Mouse (Mus musculus): Measurements from ENCODE around the gene Cacnb2. TPM values are rescaled to one million over a fixed set of nuclear protein-coding genes. Genes with fewer than 3 reads are reported as not detected.
A peak's percentile ranks its signal among the peaks of the same experiment; 100 is the strongest.

The Cacnb2 gene
- polyA plus RNA-seq, 1 experiment from 2014 or later = 2.3 TPM

- no peak overlapping the region for H3K4me2 ChIP-seq (ENCODE audit: low read depth, low read length)
- no peaks in the 10 kb centered on the region for H3K27me3 ChIP-seq (replicated peaks; ENCODE audit: control insufficient read depth, insufficient read depth, low read length)
- ATAC-seq = peak; percentile 58
- no peaks in the 10 kb centered on the region for H3K4me1 ChIP-seq (ENCODE audit: control insufficient read depth, insufficient read depth, low read length)
- no peaks in the 10 kb centered on the region for H3K36me3 ChIP-seq (ENCODE audit: control insufficient read depth, insufficient read depth, low read length)
- no peaks in the 10 kb centered on the region for H3K9me3 ChIP-seq (ENCODE audit: control insufficient read depth, low read length)
- no peak overlapping the region for H3K9ac ChIP-seq (ENCODE audit: low read depth, low read length)
- WGBS = 29% methylated on average over 4 of the region's 4 CpGs
- no peak overlapping the region for H3K4me3 ChIP-seq (ENCODE audit: low read length)
- H3K27ac ChIP-seq (ENCODE audit: low read length) = no peak overlapping the region
Measured at GRCm38 (mm10) chr2:14888406-14889195, 285.7 kb downstream of the Cacnb2 start.

GRCm38 (mm10) chr2:14903837-14904236, 300.9 kb downstream of the Cacnb2 start:
- WGBS = 79% methylated on average over 3 of the region's 3 CpGs
- no peak overlapping the region for H3K27ac ChIP-seq (ENCODE audit: low read length)
- no peak overlapping the region for H3K9ac ChIP-seq (ENCODE audit: low read depth, low read length)
- ATAC-seq = no peak
- no peak overlapping the region for H3K4me2 ChIP-seq (ENCODE audit: low read depth, low read length)
- H3K4me3 ChIP-seq (ENCODE audit: low read length) = no peak overlapping the region
- no peaks in the 10 kb centered on the region for H3K9me3 ChIP-seq (ENCODE audit: control insufficient read depth, low read length)
- H3K27me3 ChIP-seq (replicated peaks; ENCODE audit: control insufficient read depth, insufficient read depth, low read length) = no peaks in the 10 kb centered on the region
- no peaks in the 10 kb centered on the region for H3K36me3 ChIP-seq (ENCODE audit: control insufficient read depth, insufficient read depth, low read length)
- H3K4me1 ChIP-seq (ENCODE audit: control insufficient read depth, insufficient read depth, low read length) = peaks cover 7% of the 10 kb centered on the region; the same call in 1 of the 2 replicates

- Histone ChIP-seq H3K4me2 (ENCODE audit: low read depth, low read length) (no peak overlapping the region), H3K4me1 (ENCODE audit: control insufficient read depth, insufficient read depth, low read length) (peaks cover 7% of the 10 kb centered on the region; the same call in 1 of the 2 replicates), H3K9ac (ENCODE audit: low read depth, low read length) (no peak overlapping the region), H3K36me3 (ENCODE audit: control insufficient read depth, insufficient read depth, low read length) (no peaks in the 10 kb centered on the region), H3K27ac (ENCODE audit: low read length) (no peak overlapping the region; the same call in 1 of the 2 replicates), H3K9me3 (ENCODE audit: control insufficient read depth, low read length) (no peaks in the 10 kb centered on the region), H3K27me3 (replicated peaks; ENCODE audit: control insufficient read depth, insufficient read depth, low read length) (no peaks in the 10 kb centered on the region), H3K4me3 (ENCODE audit: low read length) (no peak overlapping the region)
- peak; percentile 88 for ATAC-seq
- WGBS = 69% methylated on average over 2 of the region's 2 CpGs
Measured at GRCm38 (mm10) chr2:14904865-14905264, 302.0 kb downstream of the Cacnb2 start.

GRCm38 (mm10) chr2:14907124-14907925, 304.4 kb downstream of the Cacnb2 start:
- H3K9ac ChIP-seq (ENCODE audit: low read depth, low read length) = no peak overlapping the region
- H3K27ac ChIP-seq (ENCODE audit: low read length) = no peak overlapping the region
- H3K36me3 ChIP-seq (ENCODE audit: control insufficient read depth, insufficient read depth, low read length) = no peaks in the 10 kb centered on the region
- no peaks in the 10 kb centered on the region for H3K27me3 ChIP-seq (replicated peaks; ENCODE audit: control insufficient read depth, insufficient read depth, low read length)
- peaks cover 7% of the 10 kb centered on the region; the same call in 1 of the 2 replicates for H3K4me1 ChIP-seq (ENCODE audit: control insufficient read depth, insufficient read depth, low read length)
- ATAC-seq = no peak
- no peak overlapping the region for H3K4me3 ChIP-seq (ENCODE audit: low read length)
- H3K4me2 ChIP-seq (ENCODE audit: low read depth, low read length) = no peak overlapping the region
- whole genome bisulfite sequencing = 44% methylated on average over 10 of the region's 10 CpGs
- H3K9me3 ChIP-seq (ENCODE audit: control insufficient read depth, low read length) = no peaks in the 10 kb centered on the region

- no peak overlapping the region for H3K9ac ChIP-seq (ENCODE audit: low read depth, low read length)
- 84% methylated on average over 3 of the region's 3 CpGs for WGBS
- no peaks in the 10 kb centered on the region for H3K27me3 ChIP-seq (replicated peaks; ENCODE audit: control insufficient read depth, insufficient read depth, low read length)
Measured at GRCm38 (mm10) chr2:14917585-14918247, 314.8 kb downstream of the Cacnb2 start.

GRCm38 (mm10) chr2:14929866-14930265, 327.0 kb downstream of the Cacnb2 start:
- Histone ChIP-seq H3K36me3 (ENCODE audit: control insufficient read depth, insufficient read depth, low read length) (no peaks in the 10 kb centered on the region), H3K4me2 (ENCODE audit: low read depth, low read length) (no peak overlapping the region), H3K27me3 (replicated peaks; ENCODE audit: control insufficient read depth, insufficient read depth, low read length) (no peaks in the 10 kb centered on the region), H3K4me1 (ENCODE audit: control insufficient read depth, insufficient read depth, low read length) (no peaks in the 10 kb centered on the region), H3K9ac (ENCODE audit: low read depth, low read length) (no peak overlapping the region), H3K27ac (ENCODE audit: low read length) (no peak overlapping the region), H3K4me3 (ENCODE audit: low read length) (no peak overlapping the region), H3K9me3 (ENCODE audit: control insufficient read depth, low read length) (no peaks in the 10 kb centered on the region)
- ATAC-seq = no peak
- WGBS = 86% methylated on average over 3 of the region's 3 CpGs

More at GRCm38 (mm10) chr2:14917585-14918247, 314.8 kb downstream of the Cacnb2 start:
- no peak for ATAC-seq
- Histone ChIP-seq H3K4me3 (ENCODE audit: low read length) (no peak overlapping the region), H3K9me3 (ENCODE audit: control insufficient read depth, low read length) (no peaks in the 10 kb centered on the region), H3K27ac (ENCODE audit: low read length) (no peak overlapping the region), H3K4me2 (ENCODE audit: low read depth, low read length) (no peak overlapping the region), H3K36me3 (ENCODE audit: control insufficient read depth, insufficient read depth, low read length) (no peaks in the 10 kb centered on the region), H3K4me1 (ENCODE audit: control insufficient read depth, insufficient read depth, low read length) (no peaks in the 10 kb centered on the region)

GRCm38 (mm10) chr2:14931968-14932367, 329.1 kb downstream of the Cacnb2 start:
- Histone ChIP-seq H3K4me3 (ENCODE audit: low read length) (no peak overlapping the region), H3K9ac (ENCODE audit: low read depth, low read length) (no peak overlapping the region), H3K4me1 (ENCODE audit: control insufficient read depth, insufficient read depth, low read length) (no peaks in the 10 kb centered on the region), H3K27ac (ENCODE audit: low read length) (no peak overlapping the region), H3K36me3 (ENCODE audit: control insufficient read depth, insufficient read depth, low read length) (no peaks in the 10 kb centered on the region), H3K4me2 (ENCODE audit: low read depth, low read length) (no peak overlapping the region), H3K9me3 (ENCODE audit: control insufficient read depth, low read length) (no peaks in the 10 kb centered on the region), H3K27me3 (replicated peaks; ENCODE audit: control insufficient read depth, insufficient read depth, low read length) (no peaks in the 10 kb centered on the region)
- ATAC-seq = peak; percentile 84
- 61% methylated on average over 2 of the region's 2 CpGs for WGBS

- H3K9ac ChIP-seq (ENCODE audit: low read depth, low read length) = no peak overlapping the region
- H3K4me2 ChIP-seq (ENCODE audit: low read depth, low read length) = no peak overlapping the region
- H3K36me3 ChIP-seq (ENCODE audit: control insufficient read depth, insufficient read depth, low read length) = no peaks in the 10 kb centered on the region
- no peaks in the 10 kb centered on the region for H3K27me3 ChIP-seq (replicated peaks; ENCODE audit: control insufficient read depth, insufficient read depth, low read length)
- no peak overlapping the region for H3K27ac ChIP-seq (ENCODE audit: low read length)
- no peaks in the 10 kb centered on the region for H3K9me3 ChIP-seq (ENCODE audit: control insufficient read depth, low read length)
- H3K4me3 ChIP-seq (ENCODE audit: low read length) = no peak overlapping the region
- no peaks in the 10 kb centered on the region for H3K4me1 ChIP-seq (ENCODE audit: control insufficient read depth, insufficient read depth, low read length)
- no peak for ATAC-seq
- 62% methylated on average over 8 of the region's 8 CpGs for WGBS
Measured at GRCm38 (mm10) chr2:14936492-14936891, 333.6 kb downstream of the Cacnb2 start.

GRCm38 (mm10) chr2:14942261-14942660, 339.4 kb downstream of the Cacnb2 start:
- no peaks in the 10 kb centered on the region for H3K27me3 ChIP-seq (replicated peaks; ENCODE audit: control insufficient read depth, insufficient read depth, low read length)
- H3K4me3 ChIP-seq (ENCODE audit: low read length) = no peak overlapping the region
- no peaks in the 10 kb centered on the region for H3K4me1 ChIP-seq (ENCODE audit: control insufficient read depth, insufficient read depth, low read length)
- WGBS = 81% methylated on average over 4 of the region's 4 CpGs
- no peak overlapping the region for H3K9ac ChIP-seq (ENCODE audit: low read depth, low read length)
- ATAC-seq = no peak
- H3K36me3 ChIP-seq (ENCODE audit: control insufficient read depth, insufficient read depth, low read length) = no peaks in the 10 kb centered on the region
- no peak overlapping the region for H3K4me2 ChIP-seq (ENCODE audit: low read depth, low read length)
- H3K27ac ChIP-seq (ENCODE audit: low read length) = no peak overlapping the region
- no peaks in the 10 kb centered on the region for H3K9me3 ChIP-seq (ENCODE audit: control insufficient read depth, low read length)
